Mouse (Mus musculus): ENCODE measurements around the gene Mal.
"Not testable (repeated sequence)": the region's sequence is repeated elsewhere in the genome, so short reads cannot be mapped to it uniquely, and the experiment has no call there.

The Mal gene

GRCm38 (mm10) chr2:127624786-127625185 lies 31.7 kb downstream of the Mal start:
- DNase-seq (ENCODE audit: low spot score in 2 of 2), result no peak

- no peak for DNase-seq (ENCODE audit: low spot score in 2 of 2)
Observed at GRCm38 (mm10) chr2:127622065-127622464, 34.4 kb downstream of the Mal start.

- no peak for DNase-seq (ENCODE audit: low spot score in 2 of 2)
Observed at GRCm38 (mm10) chr2:127619311-127619710, 37.2 kb downstream of the Mal start.

- DNase-seq (ENCODE audit: low spot score in 2 of 2), result no peak
Observed at GRCm38 (mm10) chr2:127612288-127612687, 44.2 kb downstream of the Mal start.

- no peak for DNase-seq (ENCODE audit: low spot score in 2 of 2)
Observed at GRCm38 (mm10) chr2:127611386-127611785, 45.1 kb downstream of the Mal start.

GRCm38 (mm10) chr2:127608986-127609385 lies 47.5 kb downstream of the Mal start:
- no peak for DNase-seq (ENCODE audit: low spot score in 2 of 2)

- no peak for DNase-seq (ENCODE audit: low spot score in 2 of 2)
Observed at GRCm38 (mm10) chr2:127608234-127608633, 48.3 kb downstream of the Mal start.

- DNase-seq (ENCODE audit: low spot score in 2 of 2), result no peak
Observed at GRCm38 (mm10) chr2:127605203-127605602, 51.3 kb downstream of the Mal start.

- not testable (repeated sequence) for DNase-seq (ENCODE audit: low spot score in 2 of 2)
Observed at GRCm38 (mm10) chr2:127603383-127603782, 53.1 kb downstream of the Mal start.

- no peak for DNase-seq (ENCODE audit: low spot score in 2 of 2)
Observed at GRCm38 (mm10) chr2:127590840-127591239, 65.7 kb downstream of the Mal start.

- no peak for DNase-seq (ENCODE audit: low spot score in 2 of 2)
Observed at GRCm38 (mm10) chr2:127590204-127590603, 66.3 kb downstream of the Mal start.

GRCm38 (mm10) chr2:127588897-127589296 lies 67.6 kb downstream of the Mal start:
- DNase-seq (ENCODE audit: low spot score in 2 of 2), result no peak

GRCm38 (mm10) chr2:127587514-127587844 lies 69.0 kb downstream of the Mal start:
- no peak for DNase-seq (ENCODE audit: low spot score in 2 of 2)

GRCm38 (mm10) chr2:127586694-127587513 lies 69.6 kb downstream of the Mal start, which contains the start of the genes Zfp661 and Mrps5:
Gene Zfp661, minus strand, starts transcription at chr2:127587094.
Gene Mrps5, plus strand, starts transcription at chr2:127587222.
- DNase-seq (ENCODE audit: low spot score in 2 of 2), result peak; percentile 68 to 74

- peak; percentile 90 to 92 for DNase-seq (ENCODE audit: low spot score in 2 of 2)
Observed at GRCm38 (mm10) chr2:127584436-127584858, 72.0 kb downstream of the Mal start.
